Mouse (Mus musculus) embryonic fibroblast, embryonic 13.5 days (primary cell): ENCODE results near the gene Elmsan1.

Source experiments
- CTCF ChIP-seq: IDR thresholded peaks from 2 replicates; pipeline ENCODE4 v1.5.1; 2011; ENCODE audit warnings: mild to moderate bottlenecking, control low read depth, low read length, moderate library complexity, borderline replicate concordance; ENCODE audit not compliant: insufficient read depth
- POLR2A ChIP-seq: IDR thresholded peaks from 2 replicates; pipeline ENCODE4 v1.6.1; 2011; ENCODE audit warnings: low read depth, mild to moderate bottlenecking, control low read depth, low read length, moderate library complexity

- TF ChIP-seq CTCF (no peak), POLR2A (no peak)
Measured at GRCm38 (mm10) chr12:84101493-84101845, 117.2 kb downstream of the Elmsan1 start.
